Mouse (Mus musculus) B cell, adult (primary cell): ENCODE measurements around the gene Phex. TPM values are rescaled to one million over a fixed set of nuclear protein-coding genes. Genes with fewer than 3 reads are reported as not detected.

Source experiments
- total RNA-seq: library from RNA; stranded (reverse); gene quantifications from 4 replicates; pipeline ENCODE4 v1.2.4, GENCODE M21; 2023; ENCODE audit not compliant: inconsistent age

The Phex gene
- 0.30 to 0.42 TPM (median 0.39 TPM) in 4 replicates for total RNA-seq

GRCm38 (mm10) chrX:157415212-157415611 lies at the start of gene Phex:
TSS of gene Phex (minus strand) at chrX:157415312.

Other genes with a start within 250 kb of the Phex start
- gene Sms, start 77.0 kb upstream of the Phex start, total RNA-seq: 53.2 to 64.9 TPM (median 62.3 TPM) in 4 replicates
- gene Yy2, start 153.7 kb upstream of the Phex start, total RNA-seq: 0.90 to 2.1 TPM (median 1.3 TPM) in 4 replicates
- gene Mbtps2, start 183.4 kb upstream of the Phex start, total RNA-seq: 17.2 to 19.5 TPM (median 18.7 TPM) in 4 replicates